Mouse (Mus musculus): ENCODE results near the gene Ppp1r27. TPM values are rescaled to one million over a fixed set of nuclear protein-coding genes. Genes with fewer than 3 reads are reported as not detected.

Ppp1r27 gene
- total and polyA plus RNA-seq, 2 experiments from 2014 or later: not detected

DNA sequence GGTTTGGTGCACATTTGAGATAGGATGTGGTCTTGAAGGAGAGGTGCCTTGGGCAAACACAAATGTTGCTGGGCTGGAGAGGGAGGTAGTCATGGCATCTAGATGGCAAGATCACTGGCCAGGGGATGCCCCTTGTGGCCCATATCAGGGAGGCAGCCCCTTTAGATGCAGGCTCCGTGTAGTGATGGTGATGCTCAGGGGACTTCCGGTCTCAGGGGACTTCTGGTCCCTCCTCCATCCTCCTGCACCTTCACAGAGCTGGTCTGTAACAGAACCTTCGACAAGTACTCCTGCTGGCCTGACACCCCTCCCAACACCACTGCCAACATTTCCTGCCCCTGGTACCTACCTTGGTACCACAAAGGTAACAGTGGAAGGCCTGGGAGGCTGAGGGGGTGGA lies 15.1 kb downstream of the Ppp1r27 start:
- no peak for TF ChIP-seq CTCF (IDR thresholded peaks at IDR 0.05)
- H3K4me3 ChIP-seq (ENCODE audit: low read depth, low read length): no peak overlapping the region
- DNase-seq (ENCODE audit: low spot score) (no peak), ATAC-seq (ENCODE audit: low FRiP score) (no peak)
- peaks cover 9% of the 10 kb centered on the region; the same call in 1 of the 2 replicates for H3K4me1 ChIP-seq (ENCODE audit: insufficient read depth, low read length)
- H3K36me3 ChIP-seq (ENCODE audit: insufficient read depth, low read length): 0 out of 2 replicates have a peak, but pooled peaks cover 3% of the 10 kb centered on the region
- H3K9me3 ChIP-seq (ENCODE audit: low read length): no peaks in the 10 kb centered on the region
- H3K4me2 ChIP-seq (ENCODE audit: low read depth, low read length, poor library complexity, severe bottlenecking): no peak overlapping the region
- peaks cover 13% of the 10 kb centered on the region for H3K27me3 ChIP-seq (ENCODE audit: insufficient read depth, low read length)
- H3K27ac ChIP-seq (ENCODE audit: low read depth, low read length): no peak overlapping the region
- WGBS: 63% methylated on average over 3 of the region's 3 CpGs
- H3K9ac ChIP-seq (replicated peaks; ENCODE audit: low read length, poor library complexity, severe bottlenecking): no peak overlapping the region

DNA sequence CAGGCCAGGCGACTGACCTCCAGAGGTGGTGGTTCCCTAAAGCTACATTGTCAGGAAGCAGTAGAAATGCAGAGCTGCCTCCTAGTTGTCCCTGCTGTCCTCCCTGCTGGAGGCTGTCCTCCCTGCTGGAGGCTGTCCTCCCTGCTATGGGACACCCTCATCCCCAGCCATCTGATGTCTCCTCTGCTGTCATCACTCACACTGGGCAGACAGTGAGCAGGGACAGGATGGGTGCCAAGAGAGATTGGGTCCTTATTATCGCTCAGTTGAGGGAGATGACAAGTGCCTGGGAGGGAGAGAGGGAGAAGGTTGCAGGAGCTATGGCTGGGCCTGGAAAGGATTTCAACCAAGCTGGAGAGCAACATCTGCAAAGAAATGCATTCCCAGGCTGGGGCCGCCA lies 15.8 kb downstream of the Ppp1r27 start:
- ATAC-seq (ENCODE audit: low FRiP score): no peak
- no peak overlapping the region for H3K27ac ChIP-seq (ENCODE audit: low read depth, low read length)
- H3K4me1 ChIP-seq (ENCODE audit: insufficient read depth, low read length): peaks cover 9% of the 10 kb centered on the region; the same call in 1 of the 2 replicates
- 0 out of 2 replicates have a peak, but pooled peaks cover 3% of the 10 kb centered on the region for H3K36me3 ChIP-seq (ENCODE audit: insufficient read depth, low read length)
- H3K27me3 ChIP-seq (ENCODE audit: insufficient read depth, low read length): peaks cover 19% of the 10 kb centered on the region
- no peak overlapping the region for H3K4me2 ChIP-seq (ENCODE audit: low read depth, low read length, poor library complexity, severe bottlenecking)
- 76% methylated on average over 3 of the region's 3 CpGs for WGBS
- no peak for DNase-seq (ENCODE audit: low spot score)
- no peaks in the 10 kb centered on the region for H3K9me3 ChIP-seq (ENCODE audit: low read length)
- no peak overlapping the region for H3K4me3 ChIP-seq (ENCODE audit: low read depth, low read length)
- no peak overlapping the region for H3K9ac ChIP-seq (replicated peaks; ENCODE audit: low read length, poor library complexity, severe bottlenecking)
- TF ChIP-seq CTCF (IDR thresholded peaks at IDR 0.05): no peak

GRCm38 (mm10) chr11:120534093-120534492 lies 16.8 kb downstream of the Ppp1r27 start:
- no peak for TF ChIP-seq CTCF (IDR thresholded peaks at IDR 0.05)
- Histone ChIP-seq H3K9me3 (ENCODE audit: low read length) (no peaks in the 10 kb centered on the region), H3K27ac (ENCODE audit: low read depth, low read length) (no peak overlapping the region), H3K27me3 (ENCODE audit: insufficient read depth, low read length) (peaks cover 29% of the 10 kb centered on the region), H3K4me2 (ENCODE audit: low read depth, low read length, poor library complexity, severe bottlenecking) (no peak overlapping the region), H3K9ac (replicated peaks; ENCODE audit: low read length, poor library complexity, severe bottlenecking) (no peak overlapping the region), H3K36me3 (ENCODE audit: insufficient read depth, low read length) (no peaks in the 10 kb centered on the region), H3K4me3 (ENCODE audit: low read depth, low read length) (no peak overlapping the region), H3K4me1 (ENCODE audit: insufficient read depth, low read length) (peaks cover 3% of the 10 kb centered on the region; the same call in 1 of the 2 replicates)
- 85% methylated on average over 8 of the region's 8 CpGs for WGBS
- ATAC-seq (ENCODE audit: low FRiP score): no peak
- no peak for DNase-seq (ENCODE audit: low spot score)

DNA sequence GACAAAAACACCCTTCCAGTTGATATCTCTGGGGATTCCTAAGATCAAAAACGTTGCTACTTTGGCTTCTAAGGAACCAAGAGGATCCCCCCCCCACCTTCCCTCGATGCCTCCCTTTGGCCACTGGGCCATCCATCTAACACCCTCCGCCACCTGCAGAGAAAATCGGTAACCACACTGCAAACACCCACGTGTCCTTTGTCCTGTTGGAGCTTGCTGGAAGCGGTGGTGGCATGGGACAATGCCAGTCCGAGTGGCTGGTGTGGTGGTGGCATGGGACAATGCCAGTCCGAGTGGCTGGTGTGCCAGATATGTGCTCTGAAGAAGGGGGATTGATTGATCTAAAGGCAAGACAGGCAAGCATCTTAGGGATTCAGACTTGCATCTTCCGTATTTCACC lies 19.3 kb downstream of the Ppp1r27 start:
- Histone ChIP-seq H3K9me3 (ENCODE audit: low read length) (no peaks in the 10 kb centered on the region), H3K27ac (ENCODE audit: low read depth, low read length) (no peak overlapping the region), H3K27me3 (ENCODE audit: insufficient read depth, low read length) (peaks cover 34% of the 10 kb centered on the region), H3K4me3 (ENCODE audit: low read depth, low read length) (no peak overlapping the region), H3K9ac (replicated peaks; ENCODE audit: low read length, poor library complexity, severe bottlenecking) (no peak overlapping the region), H3K4me2 (ENCODE audit: low read depth, low read length, poor library complexity, severe bottlenecking) (no peak overlapping the region), H3K4me1 (ENCODE audit: insufficient read depth, low read length) (no peaks in the 10 kb centered on the region), H3K36me3 (ENCODE audit: insufficient read depth, low read length) (no peaks in the 10 kb centered on the region)
- ATAC-seq (ENCODE audit: low FRiP score) (no peak), DNase-seq (ENCODE audit: low spot score) (no peak)
- 34% methylated on average over 9 of the region's 9 CpGs for WGBS
- TF ChIP-seq CTCF (IDR thresholded peaks at IDR 0.05): no peak

DNA sequence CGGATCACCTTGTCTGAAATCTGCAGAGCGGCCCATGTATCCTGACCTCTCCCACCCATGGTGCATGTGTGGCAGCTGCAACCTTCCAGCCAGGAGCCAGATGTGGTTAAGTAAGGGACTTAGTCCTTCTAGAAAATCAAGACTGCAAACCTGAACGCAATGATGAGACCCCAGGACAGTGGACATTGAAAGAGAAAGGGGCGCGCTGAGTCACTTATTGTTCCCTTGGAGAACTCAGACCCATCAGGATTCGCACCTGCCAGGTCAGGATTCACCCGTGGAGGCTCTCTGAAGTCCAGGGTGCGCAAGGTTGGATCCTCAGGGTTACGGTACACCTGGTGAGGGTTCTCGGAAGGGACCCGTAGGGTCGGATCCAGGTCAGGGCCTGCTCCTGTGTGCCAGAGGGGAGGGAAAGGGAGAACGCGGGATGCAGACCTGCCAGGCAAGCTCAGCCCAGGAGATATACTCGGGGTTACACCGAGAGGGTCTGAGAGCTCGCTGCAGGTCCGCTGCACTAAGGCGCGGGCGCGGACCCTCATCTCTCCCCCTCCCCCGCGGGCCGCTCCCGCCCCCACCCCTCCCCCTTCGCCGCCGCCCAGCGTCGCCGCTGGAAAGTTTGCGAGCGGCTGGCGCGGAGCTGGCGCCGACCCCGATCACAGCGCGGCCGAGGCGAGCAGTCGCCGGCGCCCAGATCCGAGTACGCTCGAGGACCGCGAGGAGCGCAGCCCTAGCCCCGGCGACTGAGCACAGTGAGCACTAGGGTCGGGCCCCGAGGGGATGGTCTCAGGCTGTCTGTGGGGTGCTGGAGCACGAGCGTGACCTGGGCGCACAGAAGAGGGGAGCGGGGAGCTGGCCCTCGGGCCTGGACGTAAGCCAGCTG lies 20.6 kb downstream of the Ppp1r27 start, which contains the start of gene Gcgr:
TSS of gene Gcgr (plus strand) at position 615 of the 880 bp plus-strand sequence.
- H3K36me3 ChIP-seq (ENCODE audit: insufficient read depth, low read length): no peaks in the 10 kb centered on the region
- no peaks in the 10 kb centered on the region for H3K9me3 ChIP-seq (ENCODE audit: low read length)
- no peak within 1 kb of the TSS for H3K9ac ChIP-seq (replicated peaks; ENCODE audit: low read length, poor library complexity, severe bottlenecking)
- H3K4me3 ChIP-seq (ENCODE audit: low read depth, low read length): peak within 1 kb of the TSS; percentile 30
- peaks cover 34% of the 10 kb centered on the region for H3K27me3 ChIP-seq (ENCODE audit: insufficient read depth, low read length)
- 9% methylated on average over 45 of the region's 62 CpGs for WGBS
- no peak for DNase-seq (ENCODE audit: low spot score)
- no peaks in the 10 kb centered on the region for H3K4me1 ChIP-seq (ENCODE audit: insufficient read depth, low read length)
- H3K27ac ChIP-seq (ENCODE audit: low read depth, low read length): no peak within 1 kb of the TSS
- H3K4me2 ChIP-seq (ENCODE audit: low read depth, low read length, poor library complexity, severe bottlenecking): peak within 1 kb of the TSS; percentile 52
- no peak for TF ChIP-seq CTCF (IDR thresholded peaks at IDR 0.05)
- ATAC-seq (ENCODE audit: low FRiP score): no peak

GRCm38 (mm10) chr11:120528903-120529302 lies 22.0 kb downstream of the Ppp1r27 start:
- Histone ChIP-seq H3K4me2 (ENCODE audit: low read depth, low read length, poor library complexity, severe bottlenecking) (no peak overlapping the region), H3K27me3 (ENCODE audit: insufficient read depth, low read length) (peaks cover 34% of the 10 kb centered on the region), H3K36me3 (ENCODE audit: insufficient read depth, low read length) (no peaks in the 10 kb centered on the region), H3K9me3 (ENCODE audit: low read length) (no peaks in the 10 kb centered on the region), H3K4me3 (ENCODE audit: low read depth, low read length) (no peak overlapping the region), H3K27ac (ENCODE audit: low read depth, low read length) (no peak overlapping the region), H3K9ac (replicated peaks; ENCODE audit: low read length, poor library complexity, severe bottlenecking) (no peak overlapping the region), H3K4me1 (ENCODE audit: insufficient read depth, low read length) (no peaks in the 10 kb centered on the region)
- TF ChIP-seq CTCF (IDR thresholded peaks at IDR 0.05): no peak
- DNase-seq (ENCODE audit: low spot score) (no peak), ATAC-seq (ENCODE audit: low FRiP score) (no peak)
- WGBS: 57% methylated on average over 4 of the region's 4 CpGs
